Mouse (Mus musculus): ENCODE measurements around the gene Serpina3n. TPM values are rescaled to one million over a fixed set of nuclear protein-coding genes. Genes with fewer than 3 reads are reported as not detected.

Serpina3n gene
- polyA plus RNA-seq, 1 experiment from 2014 or later, result 1.9 TPM

DNA sequence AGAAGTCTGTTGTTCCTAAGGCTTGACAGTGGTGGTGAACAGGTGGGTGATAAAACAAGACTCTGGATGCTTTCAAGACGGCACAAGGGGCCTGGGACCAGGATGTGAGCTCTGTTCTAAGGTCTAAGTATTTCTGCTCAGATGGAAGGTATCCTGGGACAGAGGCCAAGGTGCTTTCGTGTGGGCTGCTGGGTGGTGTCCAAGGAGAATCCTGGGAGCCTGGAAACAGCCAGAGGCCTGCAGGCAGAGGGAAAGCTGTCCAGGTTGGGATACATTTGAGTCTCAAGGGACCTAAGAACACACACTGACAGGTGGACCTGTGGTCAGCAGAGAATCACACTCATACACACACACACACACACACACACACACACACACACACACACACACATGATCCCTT lies 8.0 kb downstream of the Serpina3n start:
- no peaks in the 10 kb centered on the region for H3K9me3 ChIP-seq
- 0 out of 2 replicates have a peak, but pooled peaks cover 3% of the 10 kb centered on the region for H3K4me1 ChIP-seq (replicated peaks)
- no peaks in the 10 kb centered on the region for H3K36me3 ChIP-seq
- H3K4me3 ChIP-seq, result no peak overlapping the region
- ATAC-seq (ENCODE audit: low read depth), result no peak
- no peak overlapping the region for H3K9ac ChIP-seq
- no peak overlapping the region for H3K4me2 ChIP-seq
- 61% methylated on average over 2 of the region's 2 CpGs for WGBS
- 0 out of 2 replicates have a peak, but pooled peaks cover 3% of the 10 kb centered on the region for H3K27me3 ChIP-seq
- no peak overlapping the region for H3K27ac ChIP-seq (replicated peaks)

- no peak overlapping the region for H3K4me2 ChIP-seq
- H3K9me3 ChIP-seq, result no peaks in the 10 kb centered on the region
- H3K9ac ChIP-seq, result no peak overlapping the region
- H3K4me1 ChIP-seq (replicated peaks), result 0 out of 2 replicates have a peak, but pooled peaks cover 3% of the 10 kb centered on the region
- H3K27me3 ChIP-seq, result 0 out of 2 replicates have a peak, but pooled peaks cover 3% of the 10 kb centered on the region
- no peak for ATAC-seq (ENCODE audit: low read depth)
- H3K4me3 ChIP-seq, result no peak overlapping the region
- H3K36me3 ChIP-seq, result no peaks in the 10 kb centered on the region
- no peak overlapping the region for H3K27ac ChIP-seq (replicated peaks)
- 64% methylated on average over 6 of the region's 6 CpGs for WGBS
These were observed 9.2 kb downstream of the Serpina3n start for GRCm38 (mm10) chr12:104415625-104416315.

GRCm38 (mm10) chr12:104418340-104419135 lies 12.0 kb downstream of the Serpina3n start:
- Histone ChIP-seq H3K4me3 (peak overlapping the region; percentile 24), H3K27me3 (0 out of 2 replicates have a peak, but pooled peaks cover 3% of the 10 kb centered on the region), H3K4me1 (replicated peaks) (0 out of 2 replicates have a peak, but pooled peaks cover 3% of the 10 kb centered on the region), H3K27ac (replicated peaks) (no peak overlapping the region), H3K4me2 (peak overlapping the region; percentile 53), H3K9ac (peak overlapping the region; percentile 55; the same call in 1 of the 2 replicates), H3K36me3 (no peaks in the 10 kb centered on the region), H3K9me3 (no peaks in the 10 kb centered on the region)
- WGBS, result 20% methylated on average over 14 of the region's 17 CpGs
- peak; percentile 71 for ATAC-seq (ENCODE audit: low read depth)

GRCm38 (mm10) chr12:104419136-104419462 lies 12.6 kb downstream of the Serpina3n start:
- Histone ChIP-seq H3K27me3 (0 out of 2 replicates have a peak, but pooled peaks cover 3% of the 10 kb centered on the region), H3K4me1 (replicated peaks) (0 out of 2 replicates have a peak, but pooled peaks cover 3% of the 10 kb centered on the region), H3K9ac (no peak overlapping the region), H3K27ac (replicated peaks) (no peak overlapping the region), H3K4me2 (no peak overlapping the region), H3K4me3 (no peak overlapping the region), H3K9me3 (no peaks in the 10 kb centered on the region), H3K36me3 (no peaks in the 10 kb centered on the region)
- ATAC-seq (ENCODE audit: low read depth), result no peak
- 4% methylated on average over 2 of the region's 2 CpGs for WGBS

GRCm38 (mm10) chr12:104422615-104423392 lies 16.3 kb downstream of the Serpina3n start:
- H3K4me1 ChIP-seq (replicated peaks), result 0 out of 2 replicates have a peak, but pooled peaks cover 3% of the 10 kb centered on the region
- 0 out of 2 replicates have a peak, but pooled peaks cover 1% of the 10 kb centered on the region for H3K27me3 ChIP-seq
- no peaks in the 10 kb centered on the region for H3K36me3 ChIP-seq
- H3K4me3 ChIP-seq, result no peak overlapping the region
- H3K9me3 ChIP-seq, result no peaks in the 10 kb centered on the region
- H3K27ac ChIP-seq (replicated peaks), result no peak overlapping the region
- no peak for ATAC-seq (ENCODE audit: low read depth)
- no peak overlapping the region for H3K9ac ChIP-seq
- H3K4me2 ChIP-seq, result no peak overlapping the region
- 71% methylated on average over 11 of the region's 11 CpGs for WGBS

- no peaks in the 10 kb centered on the region for H3K27me3 ChIP-seq
- 86% methylated on average over 3 of the region's 3 CpGs for WGBS
- no peak overlapping the region for H3K4me2 ChIP-seq
- H3K27ac ChIP-seq (replicated peaks), result no peak overlapping the region
- no peak overlapping the region for H3K4me3 ChIP-seq
- H3K4me1 ChIP-seq (replicated peaks), result no peaks in the 10 kb centered on the region
- no peak overlapping the region for H3K9ac ChIP-seq
- ATAC-seq (ENCODE audit: low read depth), result no peak
- no peaks in the 10 kb centered on the region for H3K9me3 ChIP-seq
- no peaks in the 10 kb centered on the region for H3K36me3 ChIP-seq
These were observed 19.1 kb downstream of the Serpina3n start for GRCm38 (mm10) chr12:104425591-104425990.

DNA sequence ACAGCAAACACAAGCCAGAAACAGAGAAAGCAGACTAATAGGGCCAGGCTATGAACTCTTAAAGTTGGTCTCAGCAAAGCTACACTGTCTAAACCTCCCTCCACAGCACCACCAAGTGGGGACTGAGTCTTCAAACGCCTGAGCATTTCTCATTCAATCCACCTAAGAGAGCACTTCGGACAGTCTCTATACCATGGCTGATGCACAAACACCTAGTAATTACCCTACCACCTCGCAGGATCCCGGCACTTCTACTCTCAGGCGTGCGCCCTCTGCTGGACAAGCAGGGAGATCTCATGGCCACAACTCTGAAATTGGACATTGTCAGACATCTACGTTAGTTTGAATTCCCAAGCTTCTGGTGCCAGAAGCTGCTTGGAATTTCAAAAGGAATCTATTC lies 20.4 kb downstream of the Serpina3n start:
- Histone ChIP-seq H3K9ac (no peak overlapping the region), H3K9me3 (no peaks in the 10 kb centered on the region), H3K4me1 (replicated peaks) (no peaks in the 10 kb centered on the region), H3K36me3 (no peaks in the 10 kb centered on the region), H3K27me3 (no peaks in the 10 kb centered on the region), H3K27ac (replicated peaks) (no peak overlapping the region), H3K4me2 (no peak overlapping the region), H3K4me3 (no peak overlapping the region)
- WGBS, result 7% methylated on average over 7 of the region's 7 CpGs
- ATAC-seq (ENCODE audit: low read depth), result peak; percentile 58

- Histone ChIP-seq H3K27me3 (no peaks in the 10 kb centered on the region), H3K4me2 (no peak overlapping the region), H3K27ac (replicated peaks) (no peak overlapping the region), H3K9ac (no peak overlapping the region), H3K9me3 (no peaks in the 10 kb centered on the region), H3K4me1 (replicated peaks) (peaks cover 14% of the 10 kb centered on the region; the same call in 1 of the 2 replicates), H3K4me3 (no peak overlapping the region), H3K36me3 (no peaks in the 10 kb centered on the region)
- WGBS, result 79% methylated on average over 10 of the region's 10 CpGs
- no peak for ATAC-seq (ENCODE audit: low read depth)
These were observed 24.8 kb downstream of the Serpina3n start for GRCm38 (mm10) chr12:104431359-104431758.

DNA sequence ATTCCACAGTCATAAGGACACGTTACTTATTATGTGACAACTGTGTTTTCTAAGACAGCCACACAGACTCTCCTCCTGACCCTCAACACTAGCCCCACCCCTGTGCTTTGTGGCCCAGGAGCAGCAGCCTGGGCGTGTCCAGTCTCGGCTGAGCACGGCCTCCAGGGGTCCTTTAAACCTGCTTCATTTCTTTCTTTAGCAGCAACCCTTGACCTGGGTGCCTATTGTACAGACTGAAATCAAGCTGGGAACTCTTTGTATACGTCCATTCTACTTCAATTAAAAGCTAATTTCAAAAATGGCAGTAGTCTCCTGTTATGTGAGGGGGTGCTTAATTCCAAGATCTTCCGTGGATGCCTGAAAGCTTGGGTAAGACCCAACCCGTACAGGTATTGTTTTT lies 26.7 kb downstream of the Serpina3n start:
- Histone ChIP-seq H3K4me1 (replicated peaks) (peaks cover 14% of the 10 kb centered on the region; the same call in 1 of the 2 replicates), H3K4me2 (no peak overlapping the region), H3K9ac (no peak overlapping the region), H3K9me3 (no peaks in the 10 kb centered on the region), H3K36me3 (no peaks in the 10 kb centered on the region), H3K27me3 (no peaks in the 10 kb centered on the region), H3K27ac (replicated peaks) (peak overlapping the region; percentile 73; the same call in 1 of the 2 replicates), H3K4me3 (no peak overlapping the region)
- ATAC-seq (ENCODE audit: low read depth), result no peak
- WGBS, result 29% methylated on average over 7 of the region's 7 CpGs

- H3K9ac ChIP-seq, result no peak overlapping the region
- H3K36me3 ChIP-seq, result no peaks in the 10 kb centered on the region
- H3K9me3 ChIP-seq, result no peaks in the 10 kb centered on the region
- ATAC-seq (ENCODE audit: low read depth), result peak; percentile 81
- peaks cover 14% of the 10 kb centered on the region; the same call in 1 of the 2 replicates for H3K4me1 ChIP-seq (replicated peaks)
- H3K4me3 ChIP-seq, result no peak overlapping the region
- no peaks in the 10 kb centered on the region for H3K27me3 ChIP-seq
- 50% methylated on average over 20 of the region's 20 CpGs for WGBS
- H3K4me2 ChIP-seq, result peak overlapping the region; percentile 6
- H3K27ac ChIP-seq (replicated peaks), result peak overlapping the region; percentile 73
These were observed 27.6 kb downstream of the Serpina3n start for GRCm38 (mm10) chr12:104433951-104434735.

- H3K27me3 ChIP-seq, result peaks cover 7% of the 10 kb centered on the region
- H3K36me3 ChIP-seq, result no peaks in the 10 kb centered on the region
- no peak overlapping the region for H3K4me3 ChIP-seq
- 13% methylated on average over 22 of the region's 22 CpGs for WGBS
- H3K27ac ChIP-seq (replicated peaks), result no peak overlapping the region
- no peak overlapping the region for H3K4me2 ChIP-seq
- H3K9me3 ChIP-seq, result no peaks in the 10 kb centered on the region
- 0 out of 2 replicates have a peak, but pooled peaks have one; percentile 32 for ATAC-seq (ENCODE audit: low read depth)
- H3K9ac ChIP-seq, result 0 out of 2 replicates have a peak overlapping the region, but pooled peaks have one; percentile 22
- no peaks in the 10 kb centered on the region for H3K4me1 ChIP-seq (replicated peaks)
These were observed 33.7 kb downstream of the Serpina3n start for GRCm38 (mm10) chr12:104440087-104440760.
